Comparison of ENCODE assay signal across 20 mouse cellular contexts in genomic region chr9:43227626-43228025, GRCm38 (mm10). TPM values are rescaled to one million over a fixed set of nuclear protein-coding genes. Genes with fewer than 3 reads are reported as not detected.
DNase-seq lines count a peak whose midpoint lies in the region; ATAC-seq and TF ChIP-seq lines count a peak whose summit lies in the region.
"Had no signal": no experiment of that assay in that cellular context is flagged by ENCODE, and none has a peak within 500 bp of the region (broad histone marks: within the 10 kb centered on the region; RNA-seq: fewer than 3 reads in every experiment).

No protein-coding gene starts in this region.

- H3K27me3 ChIP-seq in heart, embryonic 12.5 days (replicated peaks), result no peaks in the 10 kb centered on the region
- no peaks in the 10 kb centered on the region for H3K27me3 ChIP-seq in intestine, embryonic 14.5 days (replicated peaks; ENCODE audit: control insufficient read depth, insufficient read depth, low read length)
- no peaks in the 10 kb centered on the region for H3K27me3 ChIP-seq in liver, embryonic 16.5 days (ENCODE audit: control insufficient read depth, insufficient read depth, low read depth, low read length)
- no peaks in the 10 kb centered on the region for H3K27me3 ChIP-seq in cerebellum, adult 2 months (ENCODE audit: control insufficient read depth, insufficient read depth, low read length)
- H3K27me3 ChIP-seq: hindbrain, embryonic 15.5 days had no signal

- no peak overlapping the region for H3K4me3 ChIP-seq in heart, embryonic 12.5 days
- no peak overlapping the region for H3K4me3 ChIP-seq in intestine, embryonic 14.5 days (ENCODE audit: low read depth, low read length)
- no peak overlapping the region for H3K4me3 ChIP-seq in liver, embryonic 16.5 days (ENCODE audit: low read depth, low read length)
- H3K4me3 ChIP-seq in cerebellum, adult 2 months (replicated peaks; ENCODE audit: insufficient read depth, low read depth, low read length), result no peak overlapping the region
- H3K4me3 ChIP-seq: embryonic facial prominence, embryonic 10.5 days; erythroblast, embryonic 14.5 days; heart, embryonic 10.5 days; hindbrain, embryonic 15.5 days; midbrain, embryonic 12.5 days had no signal

- H3K4me1 ChIP-seq in heart, embryonic 12.5 days (replicated peaks), result peaks cover 69% of the 10 kb centered on the region
- H3K4me1 ChIP-seq in intestine, embryonic 14.5 days (replicated peaks; ENCODE audit: control insufficient read depth, insufficient read depth, low read length), result peaks cover 74% of the 10 kb centered on the region
- peaks cover 68% of the 10 kb centered on the region for H3K4me1 ChIP-seq in liver, embryonic 16.5 days (ENCODE audit: control insufficient read depth, low read depth, low read length)
- no peaks in the 10 kb centered on the region; the same call in 1 of the 2 replicates for H3K4me1 ChIP-seq in cerebellum, adult 2 months (ENCODE audit: control insufficient read depth, insufficient read depth, low read length)
- H3K4me1 ChIP-seq: hindbrain, embryonic 15.5 days had no signal

- no peak overlapping the region for H3K4me2 ChIP-seq in heart, embryonic 12.5 days
- H3K4me2 ChIP-seq in intestine, embryonic 14.5 days (ENCODE audit: low read length), result no peak overlapping the region
- no peak overlapping the region for H3K4me2 ChIP-seq in liver, embryonic 16.5 days (ENCODE audit: low read depth, low read length)
- H3K4me2 ChIP-seq: hindbrain, embryonic 15.5 days; midbrain, embryonic 12.5 days had no signal

- no peak for ATAC-seq in heart, embryonic 12.5 days (ENCODE audit: insufficient number of reproducible peaks, low FRiP score)
- ATAC-seq in intestine, embryonic 14.5 days (replicated peaks; ENCODE audit: low FRiP score, low TSS enrichment, low read depth), result no peak
- peak; percentile 44 for ATAC-seq in liver, embryonic 16.5 days (ENCODE audit: low read depth)
- ATAC-seq in activated CD4-positive, CD25-positive, alpha-beta regulatory T cell, adult 4 months, result no peak
- no peak for ATAC-seq in megakaryocyte-erythroid progenitor cell, adult 5-6 weeks (replicated peaks; ENCODE audit: low FRiP score, low TSS enrichment, poor library complexity, severe bottlenecking)

- no peak for TF ChIP-seq CTCF in cerebellum, adult 2 months (IDR thresholded peaks at IDR 0.05; ENCODE audit: borderline replicate concordance, insufficient read depth, low read depth, low read length)

- no peaks in the 10 kb centered on the region for H3K9me3 ChIP-seq in heart, embryonic 12.5 days (replicated peaks)
- H3K9me3 ChIP-seq in intestine, embryonic 14.5 days (ENCODE audit: control insufficient read depth, low read length), result no peaks in the 10 kb centered on the region
- H3K9me3 ChIP-seq in liver, embryonic 16.5 days (replicated peaks; ENCODE audit: control insufficient read depth, low read length), result no peaks in the 10 kb centered on the region
- H3K9me3 ChIP-seq: embryonic facial prominence, embryonic 10.5 days; heart, embryonic 10.5 days; hindbrain, embryonic 15.5 days; midbrain, embryonic 12.5 days had no signal

- H3K27ac ChIP-seq in heart, embryonic 12.5 days (ENCODE audit: poor library complexity, severe bottlenecking), result no peak overlapping the region
- 0 out of 2 replicates have a peak overlapping the region, but pooled peaks have one; percentile 38 for H3K27ac ChIP-seq in intestine, embryonic 14.5 days (ENCODE audit: low read depth)
- H3K27ac ChIP-seq in liver, embryonic 16.5 days (ENCODE audit: low read length), result peak overlapping the region; percentile 9
- no peak overlapping the region for H3K27ac ChIP-seq in cerebellum, adult 2 months (ENCODE audit: insufficient read depth, low read length)
- H3K27ac ChIP-seq: embryonic facial prominence, embryonic 10.5 days; hindbrain, embryonic 15.5 days; midbrain, embryonic 12.5 days had no signal

- no peak for TF ChIP-seq POLR2A in cerebellum, adult 2 months (IDR thresholded peaks at IDR 0.05; ENCODE audit: borderline replicate concordance, insufficient read depth, low read length)

- H3K9ac ChIP-seq in heart, embryonic 12.5 days, result no peak overlapping the region
- H3K9ac ChIP-seq in intestine, embryonic 14.5 days (ENCODE audit: low read length), result no peak overlapping the region
- no peak overlapping the region for H3K9ac ChIP-seq in liver, embryonic 16.5 days (ENCODE audit: low read depth, low read length)
- H3K9ac ChIP-seq: hindbrain, embryonic 15.5 days; midbrain, embryonic 12.5 days had no signal

- peak; percentile 93 for DNase-seq in heart, adult 11 months
- DNase-seq in 416B (ENCODE audit: low read depth), result peak; percentile 89
- DNase-seq in intestine, embryonic 14.5 days (ENCODE audit: low spot score), result no peak
- DNase-seq in cerebellum, adult 2 months, result no peak
- DNase-seq: adrenal gland, postnatal 25 days; cerebellum, postnatal 25 days; gastrocnemius, postnatal 10 days; kidney, postnatal 10 days; thymus, postnatal 4 days had no signal

- peaks cover 10% of the 10 kb centered on the region for H3K36me3 ChIP-seq in heart, embryonic 12.5 days
- H3K36me3 ChIP-seq in intestine, embryonic 14.5 days (ENCODE audit: control insufficient read depth, insufficient read depth, low read length), result peaks cover 36% of the 10 kb centered on the region
- H3K36me3 ChIP-seq in liver, embryonic 16.5 days (ENCODE audit: control insufficient read depth, insufficient read depth), result peaks cover 6% of the 10 kb centered on the region
- H3K36me3 ChIP-seq: hindbrain, embryonic 15.5 days; midbrain, embryonic 12.5 days had no signal

- 64% methylated on average over 8 of the region's 8 CpGs for WGBS in heart, embryonic 12.5 days
- WGBS in intestine, embryonic 14.5 days, result 78% methylated on average over 8 of the region's 8 CpGs
- WGBS in liver, embryonic 16.5 days (ENCODE audit: insufficient replicate concordance), result 41% methylated on average over 8 of the region's 8 CpGs
- 84% methylated on average over 8 of the region's 8 CpGs for WGBS in cerebellum, adult 2 months

RNA-seq across cellular contexts. Expression of gene Oaf, which starts 12.1 kb away (rescaled TPM):
- polyA plus RNA-seq in heart, embryonic 12.5 days (2016; fragmentation: Nextera tagmentation; extraction: Ambion mirVana), result 37.1 and 37.6 TPM in 2 replicates
- polyA plus RNA-seq in intestine, embryonic 14.5 days (2014; fragmentation: Nextera tagmentation; extraction: Ambion mirVana), result 108 and 118 TPM in 2 replicates
- polyA plus RNA-seq in liver, embryonic 16.5 days (2015; fragmentation: Nextera tagmentation; extraction: Ambion mirVana), result 24.4 and 29.0 TPM in 2 replicates
- polyA plus RNA-seq in activated CD4-positive, CD25-positive, alpha-beta regulatory T cell, adult 4 months (2017; shearing (Covaris generic)), result under 1 TPM; 0.69 to 0.98 TPM
- 5.2 and 6.3 TPM in 2 replicates for polyA plus RNA-seq in cerebellum, adult 2 months (2012; rRNA removed)
- 23.8 and 24.9 TPM in 2 replicates for total RNA-seq in megakaryocyte-erythroid progenitor cell, adult 5-6 weeks (2014; fragmentation: Nextera tagmentation)
- 5.7 and 17.9 TPM in 2 replicates for total RNA-seq in megakaryocyte-erythroid progenitor cell, adult 5-6 weeks (2017)
- total RNA-seq: neutrophil, adult 5-6 weeks had no signal

RNA-seq across cellular contexts. Expression of gene Pou2f3, which starts 17.5 kb away (rescaled TPM):
- polyA plus RNA-seq in heart, embryonic 12.5 days (2016; fragmentation: Nextera tagmentation; extraction: Ambion mirVana), result not detected in 2 replicates
- 0.89 and 1.3 TPM in 2 replicates for polyA plus RNA-seq in intestine, embryonic 14.5 days (2014; fragmentation: Nextera tagmentation; extraction: Ambion mirVana)
- 0.07 TPM in 1 of 2 replicates, not detected in the other for polyA plus RNA-seq in liver, embryonic 16.5 days (2015; fragmentation: Nextera tagmentation; extraction: Ambion mirVana)
- polyA plus RNA-seq in activated CD4-positive, CD25-positive, alpha-beta regulatory T cell, adult 4 months (2017; shearing (Covaris generic)), result not detected
- 0.07 and 0.10 TPM in 2 replicates for polyA plus RNA-seq in cerebellum, adult 2 months (2012; rRNA removed)
- not detected in 2 replicates for total RNA-seq in megakaryocyte-erythroid progenitor cell, adult 5-6 weeks (2014; fragmentation: Nextera tagmentation)
- not detected in 2 replicates for total RNA-seq in megakaryocyte-erythroid progenitor cell, adult 5-6 weeks (2017)
- total RNA-seq: adrenal gland, postnatal 25 days; neutrophil, adult 5-6 weeks had no signal
- polyA plus RNA-seq: C2C12; embryonic facial prominence, embryonic 10.5 days; erythroblast, embryonic 14.5 days; midbrain, embryonic 12.5 days had no signal

Comparison
In these comparisons a context has a peak if more than half of its experiments do, and no peak if none do; other contexts are left out.
1. DNase-seq: peak in heart, adult 11 months (single experiment) and 416B (single experiment); none in intestine, embryonic 14.5 days (single experiment) and cerebellum, adult 2 months (0 of 2).
2. H3K27ac ChIP-seq: peak in intestine, embryonic 14.5 days (single experiment) and liver, embryonic 16.5 days (single experiment); none in heart, embryonic 12.5 days (single experiment) and cerebellum, adult 2 months (single experiment).